Mouse (Mus musculus) common myeloid progenitor, adult 5-6 weeks (primary cell): ENCODE measurements around the gene Pdrg1. TPM values are rescaled to one million over a fixed set of nuclear protein-coding genes. Genes with fewer than 3 reads are reported as not detected.

ENCODE experiments used
- ATAC-seq: replicated peaks from 2 replicates; pipeline ENCODE4 v1.8.0; 2016; ENCODE audit warnings: low read depth, mild to moderate bottlenecking, moderate TSS enrichment, inconsistent platforms; ENCODE audit not compliant: poor library complexity, severe bottlenecking
- total RNA-seq: library from RNA; stranded (forward); fragments of 200-1000, 187-1606 nt; gene quantifications from 2 replicates; pipeline ENCODE4 v1.2.3, GENCODE M21; 2017

Gene Pdrg1
- 109 and 138 TPM in 2 replicates for total RNA-seq

DNA sequence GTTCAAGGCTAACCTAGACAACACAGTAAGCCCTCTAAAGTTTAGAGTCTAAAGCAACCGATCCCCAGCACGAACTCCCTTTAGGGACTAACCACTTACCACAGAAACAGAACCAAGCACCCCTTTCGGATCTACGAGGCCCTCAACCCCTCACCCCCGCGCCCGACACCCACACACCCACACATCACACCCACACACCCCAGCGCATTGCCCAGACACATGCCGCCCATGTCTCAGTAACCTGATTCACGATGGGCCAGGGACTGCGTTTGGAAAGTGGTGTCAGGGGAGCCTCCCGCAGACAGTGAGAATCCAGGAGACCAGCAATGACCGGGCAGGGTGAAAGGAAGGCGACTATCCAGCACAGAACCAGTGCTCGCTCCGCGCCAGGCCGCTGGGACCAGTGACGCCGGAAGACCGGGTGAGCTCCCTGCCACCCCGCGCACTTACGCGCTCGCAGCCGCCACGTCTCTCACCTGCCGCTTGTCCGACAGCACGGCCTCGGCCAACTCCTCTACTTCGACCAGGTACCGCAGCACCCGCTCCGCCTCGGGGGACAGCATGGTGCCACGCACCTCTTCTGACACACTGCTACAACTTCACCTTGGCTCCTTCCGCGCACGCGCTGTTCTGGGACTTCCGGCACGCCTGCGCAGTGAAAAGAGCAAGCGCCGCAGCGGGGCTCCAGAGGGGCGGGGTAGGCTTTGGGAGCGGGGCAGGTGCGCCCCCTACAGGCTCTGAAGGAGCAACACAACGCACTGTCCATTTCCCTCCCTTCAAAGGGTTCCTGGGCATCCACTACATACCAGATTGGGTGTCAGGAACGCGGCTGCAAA lies at the start of gene Pdrg1:
Gene Pdrg1 (minus strand): TSS at position 670 of the 836 bp plus-strand sequence.
- peak; percentile 94 for ATAC-seq

- no peak for ATAC-seq
Observed at GRCm38 (mm10) chr2:153064190-153064970, 49.2 kb upstream of the Pdrg1 start.

GRCm38 (mm10) chr2:153063394-153063793 lies 48.2 kb upstream of the Pdrg1 start:
- ATAC-seq, result no peak

DNA sequence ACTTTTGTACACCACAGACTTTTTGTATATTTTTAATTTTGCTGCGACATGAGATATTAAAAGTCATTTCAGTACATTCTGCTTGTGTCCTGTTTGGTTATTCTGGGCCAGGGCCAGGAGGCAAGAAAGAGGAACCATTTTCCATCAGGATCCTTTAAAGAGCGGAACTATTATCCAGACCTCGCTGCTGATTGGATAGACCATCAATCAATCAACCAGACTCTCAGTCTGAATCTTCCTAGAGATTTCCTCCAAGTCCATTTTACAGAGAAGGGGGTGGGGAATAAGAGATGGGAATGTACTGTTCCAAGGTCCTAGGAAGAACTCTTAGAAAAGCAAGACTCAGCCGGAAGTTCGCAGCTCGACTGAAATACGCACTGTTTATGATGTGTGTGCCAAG lies 45.0 kb upstream of the Pdrg1 start:
- ATAC-seq, result no peak

DNA sequence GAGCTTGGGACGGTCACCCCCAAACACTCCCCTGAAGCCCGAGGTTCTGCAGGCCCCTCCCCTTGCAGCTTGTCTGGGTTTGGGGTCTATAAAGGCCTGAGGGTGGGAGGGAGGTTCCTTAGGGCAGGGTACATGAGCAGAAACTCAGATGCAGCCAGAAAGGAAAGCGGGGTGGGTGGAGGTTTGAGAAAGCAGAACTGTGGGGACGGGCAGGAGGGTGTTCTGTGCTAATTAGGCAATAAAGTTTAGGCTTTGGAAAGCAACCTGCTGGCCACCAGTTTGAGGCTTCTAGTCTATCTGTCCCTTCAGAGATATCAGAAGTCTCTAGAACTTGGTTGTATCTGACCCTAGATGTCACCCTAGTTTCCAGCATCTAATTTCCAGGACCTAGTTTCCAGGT lies 43.1 kb upstream of the Pdrg1 start:
- ATAC-seq, result peak; percentile 53

GRCm38 (mm10) chr2:153055270-153055920 lies 40.2 kb upstream of the Pdrg1 start:
- ATAC-seq, result no peak

GRCm38 (mm10) chr2:153053896-153054295 lies 38.7 kb upstream of the Pdrg1 start:
- no peak for ATAC-seq

GRCm38 (mm10) chr2:153052700-153053351 lies 37.6 kb upstream of the Pdrg1 start:
- ATAC-seq, result peak; percentile 42

GRCm38 (mm10) chr2:153051537-153051936 lies 36.3 kb upstream of the Pdrg1 start:
- ATAC-seq, result peak; percentile 34

- ATAC-seq, result no peak
Observed at GRCm38 (mm10) chr2:153051095-153051494, 35.9 kb upstream of the Pdrg1 start.

DNA sequence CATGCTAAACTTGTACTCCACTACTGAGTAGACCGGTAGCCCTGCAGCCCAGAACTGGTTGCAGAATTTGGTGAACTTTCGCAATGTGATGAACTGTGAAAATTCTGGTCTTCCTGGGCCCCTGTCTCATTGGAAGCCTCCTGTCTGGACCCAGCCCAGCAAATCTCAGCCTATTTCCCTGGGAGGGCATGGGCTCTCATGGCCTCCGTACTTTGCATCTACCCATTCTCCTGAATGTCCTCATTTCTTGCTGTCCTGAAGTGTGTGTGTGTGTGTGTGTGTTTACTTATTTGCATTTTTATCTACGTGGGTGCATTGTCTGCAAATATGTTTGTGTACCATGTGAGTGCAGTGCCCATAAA lies 34.8 kb upstream of the Pdrg1 start:
- no peak for ATAC-seq

DNA sequence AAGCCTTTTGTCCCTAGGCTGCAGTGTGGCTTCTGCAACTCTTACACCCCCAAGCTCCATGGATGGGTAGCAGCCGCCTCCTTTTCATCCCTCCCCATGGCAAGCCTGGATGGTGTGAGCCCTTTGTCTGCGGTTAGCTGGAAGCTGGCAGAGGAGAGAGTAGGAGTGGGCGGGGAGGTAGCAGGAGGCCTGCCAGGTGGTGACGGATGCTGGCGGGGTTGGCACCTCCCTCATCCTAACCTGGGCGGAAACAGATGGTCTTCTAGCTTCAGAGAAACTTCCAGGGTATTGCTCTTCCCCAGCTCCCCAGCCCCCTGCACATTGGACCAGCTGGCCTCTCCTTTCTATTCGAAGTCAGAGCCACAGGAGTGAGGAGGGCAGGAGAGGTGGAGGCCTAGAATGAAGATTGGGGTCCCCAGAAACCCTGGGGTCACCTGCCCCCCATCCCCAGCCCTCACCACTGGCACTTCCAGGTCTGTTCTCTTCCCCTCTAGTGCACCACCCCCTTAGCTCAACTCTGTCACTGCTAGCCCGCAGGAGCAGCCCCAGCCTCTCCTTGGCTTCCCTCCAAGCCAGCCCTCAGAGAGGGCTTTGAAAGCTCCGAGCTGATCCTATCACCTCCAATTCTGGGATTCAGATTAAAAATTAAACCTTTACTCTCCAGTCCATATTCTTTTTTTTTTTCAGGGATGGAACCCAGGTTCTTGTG lies 34.2 kb upstream of the Pdrg1 start:
- ATAC-seq, result no peak

DNA sequence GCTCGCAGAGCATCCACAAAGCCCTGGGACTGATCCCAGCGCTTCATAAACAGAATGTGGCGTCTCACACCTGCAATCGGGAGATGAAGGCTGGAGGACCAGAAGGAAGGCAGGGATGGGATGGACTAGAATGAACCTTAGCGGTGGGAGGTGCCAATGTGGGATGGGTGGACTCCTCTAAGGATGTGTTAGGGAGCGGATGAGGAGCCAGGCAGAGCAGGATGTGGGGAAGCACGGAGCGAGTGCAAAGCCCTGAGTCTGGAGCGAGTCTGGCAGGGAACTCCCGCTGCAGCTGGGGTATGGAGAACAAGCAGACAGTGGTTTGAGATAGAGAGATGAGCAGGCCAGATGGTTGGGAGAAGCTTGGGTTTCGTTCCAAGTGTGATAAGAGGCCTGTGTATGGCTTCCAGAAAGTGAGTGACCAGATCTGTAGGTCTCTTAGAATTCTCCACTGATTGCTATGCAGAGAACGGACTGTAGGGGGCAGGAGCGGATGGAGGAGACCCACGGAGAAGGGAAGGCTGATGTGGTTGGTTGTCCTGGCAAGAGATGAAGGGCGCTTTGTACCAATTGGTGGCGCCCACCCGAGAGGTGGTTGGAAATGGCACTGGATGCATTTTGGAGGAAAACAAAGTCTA lies 32.7 kb upstream of the Pdrg1 start:
- peak; percentile 60 for ATAC-seq

DNA sequence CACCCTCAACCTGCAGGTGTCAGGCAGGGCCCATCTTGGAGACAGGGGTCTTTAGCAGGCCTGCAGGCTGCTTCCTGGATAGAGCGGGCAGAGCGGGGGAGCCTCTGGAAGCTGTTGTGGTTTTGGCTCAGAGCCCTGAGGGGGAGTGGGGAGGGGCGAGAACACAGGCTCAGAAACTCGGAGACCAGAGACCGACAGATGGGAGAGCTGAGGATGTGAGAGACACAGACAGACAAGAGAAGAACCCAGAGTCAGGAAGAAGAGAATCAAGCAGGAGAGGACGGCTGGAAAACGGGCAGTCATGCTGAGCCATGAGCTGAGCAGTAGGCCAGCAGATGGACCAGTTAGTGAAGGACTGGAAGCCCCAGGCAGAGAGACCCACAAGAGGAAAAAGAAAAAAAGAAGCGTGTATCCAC lies 30.7 kb upstream of the Pdrg1 start:
- peak; percentile 46 for ATAC-seq

GRCm38 (mm10) chr2:153043886-153044285 lies 28.7 kb upstream of the Pdrg1 start:
- ATAC-seq, result no peak

- no peak for ATAC-seq
Observed at GRCm38 (mm10) chr2:153036690-153037089, 21.5 kb upstream of the Pdrg1 start.

GRCm38 (mm10) chr2:153033545-153034230 lies 18.5 kb upstream of the Pdrg1 start:
- no peak for ATAC-seq

GRCm38 (mm10) chr2:153032973-153033372 lies 17.7 kb upstream of the Pdrg1 start:
- ATAC-seq, result no peak
